Mouse (Mus musculus) kidney, postnatal 0 days (tissue): ENCODE results near the gene Psma1. TPM values are rescaled to one million over a fixed set of nuclear protein-coding genes. Genes with fewer than 3 reads are reported as not detected.

Source experiments
- ATAC-seq: fragments of 200-750 bp; cut with Nextera tagmentation; replicated peaks from 2 replicates; pipeline ENCODE4 v1.8.0; 2017; ENCODE audit warnings: low read depth, moderate number of reproducible peaks, moderate TSS enrichment, moderate library complexity; ENCODE audit not compliant: low FRiP score
- DNase-seq: peaks from one replicate; pipeline ENCODE4 v3.0.0-alpha.2; 2016; ENCODE audit warnings: low spot score
- H3K27ac ChIP-seq: fragments of 300-500 bp; sonication (generic); 2 replicates; pipeline ENCODE4 v1.5.1; 2014; ENCODE audit warnings: mild to moderate bottlenecking
- H3K27me3 ChIP-seq: fragments of 300-500 bp; sonication (generic); 2 replicates; pipeline ENCODE4 v1.6.1; 2014; ENCODE audit warnings: low read length, mixed read lengths; ENCODE audit not compliant: insufficient read depth
- H3K36me3 ChIP-seq: fragments of 300-500 bp; sonication (generic); 2 replicates; pipeline ENCODE4 v1.6.1; 2014; ENCODE audit warnings: low read length, mixed read lengths; ENCODE audit not compliant: insufficient read depth
- H3K4me1 ChIP-seq: fragments of 300-500 bp; sonication (generic); replicated peaks from 2 replicates; pipeline ENCODE4 v1.6.1; 2014; ENCODE audit warnings: antibody characterized with exemption, low read length, mixed read lengths; ENCODE audit not compliant: insufficient read depth
- H3K4me2 ChIP-seq: fragments of 300-500 bp; sonication (generic); 2 replicates; pipeline ENCODE4 v1.6.1; 2014; ENCODE audit warnings: mild to moderate bottlenecking, low read length, moderate library complexity, mixed read lengths
- H3K4me3 ChIP-seq: fragments of 300-500 bp; sonication (generic); replicated peaks from 2 replicates; pipeline ENCODE4 v1.5.1; 2014; ENCODE audit warnings: low read depth, low read length
- H3K9ac ChIP-seq: fragments of 300-500 bp; sonication (generic); 2 replicates; pipeline ENCODE4 v1.6.1; 2014; ENCODE audit warnings: low read depth, low read length
- H3K9me3 ChIP-seq: fragments of 300-500 bp; sonication (generic); replicated peaks from 2 replicates; pipeline ENCODE4 v1.6.1; 2016; ENCODE audit warnings: low read length, inconsistent platforms, mixed read lengths
- CTCF ChIP-seq: IDR thresholded peaks from 2 replicates; pipeline ENCODE4 v1.5.1; 2016; ENCODE audit warnings: antibody characterized with exemption, low read depth, mild to moderate bottlenecking, moderate library complexity
- WGBS: fragments of 180-500 bp; shearing (Covaris S2); extraction: QIAGEN DNeasy Blood & Tissue Kit; methylation state at CpG from one replicate; pipeline ENCODE4 v1.1.7; 2014; 5-methylcytosine and 5-hydroxymethylcytosine counted together
- polyA plus RNA-seq: library from polyadenylated mRNA; unstranded; fragments of >200 nt; fragmentation: Nextera tagmentation; extraction: Ambion mirVana; gene quantifications from 2 replicates; pipeline ENCODE4 v1.2.1, GENCODE M21; 2015

Psma1 gene
- polyA plus RNA-seq, 1 experiment from 2014 or later, result 387 TPM

GRCm38 (mm10) chr7:114233980-114234379 lies 41.9 kb downstream of the Psma1 start:
- Histone ChIP-seq H3K27me3 (no peaks in the 10 kb centered on the region), H3K27ac (no peak overlapping the region), H3K4me3 (no peak overlapping the region), H3K4me2 (no peak overlapping the region), H3K36me3 (peaks cover 35% of the 10 kb centered on the region), H3K9me3 (no peaks in the 10 kb centered on the region), H3K4me1 (no peaks in the 10 kb centered on the region), H3K9ac (no peak overlapping the region)
- WGBS, result 81% methylated on average over 7 of the region's 7 CpGs
- no peak for TF ChIP-seq CTCF
- no peak for DNase-seq
- no peak for ATAC-seq

- TF ChIP-seq CTCF, result peak; percentile 30; the same call in 1 of the 2 replicates
- no peaks in the 10 kb centered on the region for H3K4me1 ChIP-seq
- no peak overlapping the region for H3K27ac ChIP-seq
- no peaks in the 10 kb centered on the region for H3K27me3 ChIP-seq
- WGBS, result 92% methylated on average over 7 of the region's 7 CpGs
- ATAC-seq (no peak), DNase-seq (no peak)
- no peaks in the 10 kb centered on the region for H3K9me3 ChIP-seq
- H3K36me3 ChIP-seq, result peaks cover 39% of the 10 kb centered on the region
- H3K4me2 ChIP-seq, result no peak overlapping the region
- H3K9ac ChIP-seq, result no peak overlapping the region
- no peak overlapping the region for H3K4me3 ChIP-seq
Observed at GRCm38 (mm10) chr7:114232982-114233381, 42.9 kb downstream of the Psma1 start.

- H3K9me3 ChIP-seq, result no peaks in the 10 kb centered on the region
- DNase-seq (no peak), ATAC-seq (no peak)
- H3K4me2 ChIP-seq, result no peak overlapping the region
- peaks cover 38% of the 10 kb centered on the region for H3K36me3 ChIP-seq
- H3K4me1 ChIP-seq, result no peaks in the 10 kb centered on the region
- H3K9ac ChIP-seq, result no peak overlapping the region
- H3K27ac ChIP-seq, result no peak overlapping the region
- no peaks in the 10 kb centered on the region for H3K27me3 ChIP-seq
- TF ChIP-seq CTCF, result no peak
- H3K4me3 ChIP-seq, result no peak overlapping the region
- 97% methylated on average over 3 of the region's 3 CpGs for WGBS
Observed at GRCm38 (mm10) chr7:114231857-114232256, 44.1 kb downstream of the Psma1 start.

- Histone ChIP-seq H3K4me3 (no peak overlapping the region), H3K9ac (no peak overlapping the region), H3K27me3 (no peaks in the 10 kb centered on the region), H3K4me1 (no peaks in the 10 kb centered on the region), H3K27ac (no peak overlapping the region), H3K4me2 (no peak overlapping the region), H3K36me3 (peaks cover 42% of the 10 kb centered on the region), H3K9me3 (no peaks in the 10 kb centered on the region)
- 100% methylated on average over 1 of the region's 1 CpGs for WGBS
- TF ChIP-seq CTCF, result no peak
- DNase-seq, result no peak
- no peak for ATAC-seq
Observed at GRCm38 (mm10) chr7:114226521-114226920, 49.4 kb downstream of the Psma1 start.

GRCm38 (mm10) chr7:114220433-114220832 lies 55.5 kb downstream of the Psma1 start:
- H3K36me3 ChIP-seq, result peaks cover 29% of the 10 kb centered on the region
- no peaks in the 10 kb centered on the region for H3K27me3 ChIP-seq
- H3K4me1 ChIP-seq, result no peaks in the 10 kb centered on the region
- no peak for ATAC-seq
- H3K9me3 ChIP-seq, result no peaks in the 10 kb centered on the region
- no peak overlapping the region for H3K4me2 ChIP-seq
- no peak overlapping the region for H3K27ac ChIP-seq
- no peak overlapping the region for H3K4me3 ChIP-seq
- no peak for TF ChIP-seq CTCF
- WGBS, result 84% methylated on average over 4 of the region's 4 CpGs
- no peak overlapping the region for H3K9ac ChIP-seq
- no peak for DNase-seq

GRCm38 (mm10) chr7:114216908-114217307 lies 59.0 kb downstream of the Psma1 start:
- no peak for ATAC-seq
- Histone ChIP-seq H3K4me3 (no peak overlapping the region), H3K27ac (no peak overlapping the region), H3K9ac (no peak overlapping the region), H3K4me2 (no peak overlapping the region), H3K27me3 (no peaks in the 10 kb centered on the region), H3K9me3 (no peaks in the 10 kb centered on the region), H3K4me1 (no peaks in the 10 kb centered on the region), H3K36me3 (peaks cover 30% of the 10 kb centered on the region)
- TF ChIP-seq CTCF, result no peak
- WGBS, result 93% methylated on average over 2 of the region's 2 CpGs
- DNase-seq, result no peak

Other genes starting within 250 kb of the Psma1 start
- gene Rras2, start 158.3 kb downstream of the Psma1 start, polyA plus RNA-seq, result 46.3 and 51.2 TPM in 2 replicates
- gene Copb1, start 21.4 kb downstream of the Psma1 start, polyA plus RNA-seq, result 116 and 119 TPM in 2 replicates
- 3.2 and 4.2 TPM in 2 replicates for gene Pde3b, start 139.2 kb upstream of the Psma1 start, polyA plus RNA-seq